Mouse (Mus musculus) lung, adult 18-20 months (tissue): Measurements from ENCODE around the gene Zfp523.

ENCODE experiments used
- DNase-seq, 2 experiments: peaks; one replicate each; pipeline ENCODE4 v3.0.0; 2022; ENCODE audit warnings: mixed read lengths in 2 of 2

Zfp523 gene

DNA sequence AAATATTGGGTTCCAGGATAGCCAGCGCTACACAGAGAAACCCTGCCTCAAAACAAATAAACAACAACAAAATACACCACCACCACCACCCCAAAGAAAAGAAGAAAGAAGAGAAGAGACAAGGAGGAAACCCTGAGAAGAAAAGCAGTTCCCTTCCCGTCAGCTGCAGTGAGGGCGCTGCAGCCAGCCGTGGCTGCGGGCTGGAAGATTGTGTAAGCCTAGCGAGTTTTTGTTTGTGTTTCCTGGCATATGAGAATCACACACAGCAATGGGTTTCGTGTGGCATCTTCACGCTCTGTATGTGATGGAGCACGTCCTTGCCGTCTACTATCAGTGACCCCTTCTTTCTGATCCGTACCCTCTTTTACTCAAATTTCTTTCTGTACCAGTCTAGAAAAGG, 69.7 kb downstream of the Zfp523 start:
- DNase-seq, result no peak

DNA sequence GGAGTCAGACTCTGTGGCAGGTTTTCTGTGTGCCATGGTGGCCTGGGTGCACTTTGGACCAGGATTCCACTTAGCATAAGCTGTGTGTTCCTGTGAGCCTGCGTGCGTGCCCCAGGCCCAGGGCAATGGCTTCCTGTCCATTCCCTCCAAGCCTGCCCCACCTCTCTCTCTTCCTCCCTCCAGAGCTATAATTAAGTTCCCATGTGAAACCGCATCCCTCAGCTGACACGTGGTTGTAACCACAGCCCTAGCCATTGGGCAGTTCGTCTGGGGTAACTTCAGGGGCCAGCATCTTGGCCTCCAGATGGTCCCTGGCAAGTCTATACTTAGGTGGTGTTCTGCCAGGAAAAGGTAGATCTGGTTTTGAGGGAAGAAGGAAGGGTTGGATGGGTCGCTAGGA, 70.7 kb downstream of the Zfp523 start:
- peak; percentile 46 to 60 for DNase-seq

GRCm38 (mm10) chr17:28249062-28249461, 72.1 kb downstream of the Zfp523 start:
- no peak for DNase-seq

GRCm38 (mm10) chr17:28251579-28252280, 74.8 kb downstream of the Zfp523 start:
- no peak for DNase-seq

DNA sequence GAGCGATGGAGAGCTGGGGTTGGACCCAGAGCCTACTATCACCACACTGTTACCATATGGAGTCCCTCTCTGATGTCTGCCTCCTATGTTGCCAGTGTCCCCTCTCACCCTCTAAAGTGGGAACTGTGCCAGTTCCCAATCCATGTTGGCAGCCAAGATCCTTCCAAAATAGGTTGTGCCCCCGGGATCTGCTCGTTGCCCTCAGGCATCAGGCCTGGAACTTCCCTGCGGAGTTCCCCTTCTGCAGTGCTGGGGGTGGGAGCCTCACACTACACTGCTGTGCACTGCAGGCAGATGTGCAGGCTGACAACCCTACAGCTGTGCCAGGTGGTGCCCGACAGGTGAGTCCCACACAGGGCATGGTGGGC, 75.3 kb downstream of the Zfp523 start:
- DNase-seq, result no peak

- peak in 1 of 2 experiments; percentile 44 for DNase-seq
These were observed 76.3 kb downstream of the Zfp523 start for GRCm38 (mm10) chr17:28253216-28253615.

GRCm38 (mm10) chr17:28254804-28255203, 77.9 kb downstream of the Zfp523 start:
- no peak for DNase-seq
